In genomic region chr16:30587494-30588327, GRCm38 (mm10) we compare ENCODE assay signal across 8 mouse cellular contexts. TPM values are rescaled to one million over a fixed set of nuclear protein-coding genes. Genes with fewer than 3 reads are reported as not detected.
DNase-seq lines count a peak whose midpoint lies in the region; ATAC-seq and TF ChIP-seq lines count a peak whose summit lies in the region.

Lsg1 (minus strand) TSS chr16:30587592.

- H3K79me2 ChIP-seq in C2C12 (ENCODE audit: control insufficient read depth, insufficient read depth) (peaks cover 41% of the 10 kb centered on the region), myocyte (ENCODE audit: control insufficient read depth, insufficient read depth) (peaks cover 36% of the 10 kb centered on the region)
- H3K79me2 ChIP-seq in liver, adult 2 months (ENCODE audit: control insufficient read depth, insufficient read depth, low read length) = peaks cover 11% of the 10 kb centered on the region; the same call in 1 of the 2 replicates

- H3K9me3 ChIP-seq in erythroblast, embryonic 14.5 days (ENCODE audit: control insufficient read depth, low read length) = no peaks in the 10 kb centered on the region
- no peaks in the 10 kb centered on the region for H3K9me3 ChIP-seq in heart, embryonic 11.5 days (replicated peaks; ENCODE audit: control insufficient read depth, low read length)
- H3K9me3 ChIP-seq in kidney, embryonic 16.5 days (ENCODE audit: low read length) = no peaks in the 10 kb centered on the region

- H3ac ChIP-seq in C2C12 (ENCODE audit: control insufficient read depth, insufficient read length, low read depth) (peak within 1 kb of the TSS; percentile 97), myocyte (ENCODE audit: control insufficient read depth, insufficient read length) (peak within 1 kb of the TSS; percentile 65)

- H3K36me3 ChIP-seq in C2C12 (ENCODE audit: control insufficient read depth, insufficient read depth) (peaks cover 32% of the 10 kb centered on the region), myocyte (ENCODE audit: control insufficient read depth, insufficient read depth) (peaks cover 26% of the 10 kb centered on the region)
- peaks cover 31% of the 10 kb centered on the region for H3K36me3 ChIP-seq in erythroblast, embryonic 14.5 days (ENCODE audit: control insufficient read depth)
- H3K36me3 ChIP-seq in heart, embryonic 11.5 days (ENCODE audit: control insufficient read depth, insufficient read depth, low read length) = peaks cover 3% of the 10 kb centered on the region
- peaks cover 25% of the 10 kb centered on the region for H3K36me3 ChIP-seq in kidney, embryonic 16.5 days (ENCODE audit: insufficient read depth, low read length)
- H3K36me3 ChIP-seq in liver, adult 2 months (ENCODE audit: control insufficient read depth, insufficient read depth, low read length) = peaks cover 9% of the 10 kb centered on the region
- H3K36me3 ChIP-seq in splenic B cell, adult 2 months (ENCODE audit: control insufficient read depth, insufficient read depth, low read length, poor library complexity, severe bottlenecking) = peaks cover 8% of the 10 kb centered on the region

- 4% methylated on average over 35 of the region's 35 CpGs for WGBS in heart, embryonic 11.5 days (ENCODE audit: insufficient replicate concordance)
- 3% methylated on average over 35 of the region's 35 CpGs for WGBS in kidney, embryonic 16.5 days
- under 1% methylated on average over 35 of the region's 35 CpGs for WGBS in liver, adult 2 months

- H3K9ac ChIP-seq in heart, embryonic 11.5 days (ENCODE audit: low read depth, low read length) = peak within 1 kb of the TSS; percentile 87
- H3K9ac ChIP-seq in kidney, embryonic 16.5 days (replicated peaks; ENCODE audit: low read length) = peak within 1 kb of the TSS; percentile 78
- H3K9ac ChIP-seq in liver, adult 2 months (ENCODE audit: low read depth, low read length) = peak within 1 kb of the TSS; percentile 88

- H3K4me1 ChIP-seq in erythroblast, embryonic 14.5 days (ENCODE audit: control insufficient read depth) = peaks cover 19% of the 10 kb centered on the region
- peaks cover 4% of the 10 kb centered on the region; the same call in 1 of the 2 replicates for H3K4me1 ChIP-seq in heart, embryonic 11.5 days (ENCODE audit: control insufficient read depth, insufficient read depth, low read length)
- peaks cover 12% of the 10 kb centered on the region for H3K4me1 ChIP-seq in kidney, embryonic 16.5 days (ENCODE audit: insufficient read depth, low read length)
- H3K4me1 ChIP-seq in liver, adult 2 months (ENCODE audit: control insufficient read depth, insufficient read depth, low read length) = peaks cover 2% of the 10 kb centered on the region; the same call in 1 of the 2 replicates

- H3K27me3 ChIP-seq in C2C12 (ENCODE audit: control insufficient read depth, insufficient read depth, insufficient read length) = no peaks in the 10 kb centered on the region
- peaks cover 15% of the 10 kb centered on the region for H3K27me3 ChIP-seq in erythroblast, embryonic 14.5 days (ENCODE audit: control insufficient read depth)
- no peaks in the 10 kb centered on the region for H3K27me3 ChIP-seq in heart, embryonic 11.5 days (ENCODE audit: control insufficient read depth, insufficient read depth, low read length)
- H3K27me3 ChIP-seq in kidney, embryonic 16.5 days (ENCODE audit: insufficient read depth, low read length) = no peaks in the 10 kb centered on the region
- no peaks in the 10 kb centered on the region for H3K27me3 ChIP-seq in liver, adult 2 months (ENCODE audit: control insufficient read depth, insufficient read depth, low read length)
- H3K27me3 ChIP-seq in myocyte (ENCODE audit: control insufficient read depth, insufficient read depth, insufficient read length) = no peaks in the 10 kb centered on the region
- H3K27me3 ChIP-seq in splenic B cell, adult 2 months (ENCODE audit: control insufficient read depth, insufficient read depth, low read length, poor library complexity, severe bottlenecking) = no peaks in the 10 kb centered on the region

- H3K27ac ChIP-seq in heart, embryonic 11.5 days (ENCODE audit: low read depth, low read length) = peak within 1 kb of the TSS; percentile 25
- peak within 1 kb of the TSS; percentile 60 for H3K27ac ChIP-seq in kidney, embryonic 16.5 days (ENCODE audit: low read length)
- H3K27ac ChIP-seq in liver, adult 2 months (replicated peaks; ENCODE audit: insufficient read depth, low read depth, low read length) = peak within 1 kb of the TSS; percentile 67

- H3K79me3 ChIP-seq in C2C12 (ENCODE audit: low read depth) = peaks cover 34% of the 10 kb centered on the region

- TF ChIP-seq POLR2A in brain, embryonic 14.5 days (IDR thresholded peaks at IDR 0.05; ENCODE audit: borderline replicate concordance, extremely low read depth, insufficient read depth, insufficient read length, poor library complexity, severe bottlenecking) = peak; percentile 45; the same call in 1 of the 2 replicates
- peak; percentile 51; the same call in 1 of the 2 replicates for TF ChIP-seq POLR2A in liver, adult 2 months (IDR thresholded peaks at IDR 0.05; ENCODE audit: extremely low read depth, insufficient read depth, low read length)
- TF ChIP-seq POLR2A in myocyte (IDR thresholded peaks at IDR 0.05; ENCODE audit: insufficient read length, low read depth) = peak; percentile 80

- ATAC-seq in heart, embryonic 11.5 days (replicated peaks; ENCODE audit: insufficient number of reproducible peaks, low FRiP score, low TSS enrichment) = peak; percentile 88
- ATAC-seq in kidney, embryonic 16.5 days (ENCODE audit: low FRiP score, low TSS enrichment) = peak; percentile 91

- peak; percentile 98 for DNase-seq in brain, embryonic 14.5 days (ENCODE audit: low read depth)
- peak; percentile 96 for DNase-seq in liver, adult 2 months (ENCODE audit: extremely low read depth, low read depth, low spot score)
- DNase-seq in splenic B cell, adult 2 months (ENCODE audit: low read depth, low spot score) = peak; percentile 95

- peak within 1 kb of the TSS; percentile 97 for H3K4me2 ChIP-seq in heart, embryonic 11.5 days
- H3K4me2 ChIP-seq in kidney, embryonic 16.5 days (replicated peaks; ENCODE audit: low read depth, low read length) = peak within 1 kb of the TSS; percentile 97
- H3K4me2 ChIP-seq in myocyte (ENCODE audit: low read depth) = peak within 1 kb of the TSS; percentile 99

- no peak for TF ChIP-seq CTCF in C2C12 (IDR thresholded peaks at IDR 0.05; ENCODE audit: control insufficient read depth, insufficient read depth, insufficient read length)
- TF ChIP-seq CTCF in brain, embryonic 14.5 days (IDR thresholded peaks at IDR 0.05; ENCODE audit: borderline replicate concordance, extremely low read depth, insufficient read depth, insufficient read length) = peak; percentile 24; the same call in 1 of the 2 replicates
- TF ChIP-seq CTCF in liver, adult 2 months (IDR thresholded peaks at IDR 0.05; ENCODE audit: low read depth, low read length) = 0 out of 2 replicates have a peak, but pooled peaks have one; percentile 15

- H3K4me3 ChIP-seq in C2C12 (ENCODE audit: insufficient read depth, poor library complexity, severe bottlenecking) (peak within 1 kb of the TSS; percentile 78), myocyte (peak within 1 kb of the TSS; percentile 80)
- peak within 1 kb of the TSS; percentile 78 for H3K4me3 ChIP-seq in erythroblast, embryonic 14.5 days (replicated peaks)
- H3K4me3 ChIP-seq in heart, embryonic 11.5 days (ENCODE audit: low read depth, low read length) = peak within 1 kb of the TSS; percentile 91
- H3K4me3 ChIP-seq in kidney, embryonic 16.5 days (ENCODE audit: low read length) = peak within 1 kb of the TSS; percentile 85
- H3K4me3 ChIP-seq in liver, adult 2 months (ENCODE audit: insufficient read depth, low read depth, low read length) = peak within 1 kb of the TSS; percentile 94

TF ChIP-seq in C2C12, 6 proteins besides CTCF, POLR2A, EP300 and RAD21:
- no peak for TF ChIP-seq MYOG (IDR thresholded peaks at IDR 0.05; ENCODE audit: control insufficient read depth, extremely low read depth, insufficient read length)
- peak; percentile 27 for TF ChIP-seq CEBPB (IDR thresholded peaks at IDR 0.05; ENCODE audit: low read depth)
- TF ChIP-seq USF1 (IDR thresholded peaks at IDR 0.05; ENCODE audit: low read depth) = no peak
- peak; percentile 24 for TF ChIP-seq MAX (IDR thresholded peaks at IDR 0.05)

TF ChIP-seq in myocyte, 11 proteins besides CTCF, POLR2A, EP300 and RAD21:
- TF ChIP-seq MYOG (IDR thresholded peaks at IDR 0.05; ENCODE audit: control insufficient read depth in 1 of 3, insufficient read depth in 1 of 3, insufficient read length in 2 of 3, low read depth in 2 of 3) (no peak), E2F4 (IDR thresholded peaks at IDR 0.05; ENCODE audit: insufficient read depth) (no peak), TCF12 (IDR thresholded peaks at IDR 0.05; ENCODE audit: insufficient read depth, poor library complexity, severe bottlenecking) (no peak), CEBPB (IDR thresholded peaks at IDR 0.05; ENCODE audit: insufficient read depth, poor library complexity, severe bottlenecking) (no peak), USF1 (IDR thresholded peaks at IDR 0.05; ENCODE audit: low read depth) (peak; percentile 7), MYOD1 (IDR thresholded peaks at IDR 0.05; ENCODE audit: control insufficient read depth in 1 of 3, insufficient read length in 2 of 3, low read depth in 2 of 3) (no peak), TCF3 (IDR thresholded peaks at IDR 0.05; ENCODE audit: insufficient read length, low read depth) (no peak), SRF (IDR thresholded peaks at IDR 0.05; ENCODE audit: control insufficient read depth, insufficient read length, low read depth) (no peak), REST (IDR thresholded peaks at IDR 0.05; ENCODE audit: insufficient read depth, insufficient read length) (no peak), POLR2AphosphoS2 (IDR thresholded peaks at IDR 0.05; ENCODE audit: insufficient read length, low read depth) (peak; percentile 79)

RNA-seq across cellular contexts. Expression of gene Lsg1, which starts in this region (rescaled TPM):
- polyA plus RNA-seq in C2C12 (2012; fragmentation: generic; extraction: Trizol) (28.8 TPM), myocyte (2012; fragmentation: generic; extraction: Trizol) (26.2 TPM)
- 28.6 and 29.1 TPM in 2 replicates for polyA plus RNA-seq in brain, embryonic 14.5 days (2012; rRNA removed)
- 0.39 and 0.61 TPM in 2 replicates for polyA plus RNA-seq in erythroblast, embryonic 14.5 days (2012)
- 47.8 and 51.3 TPM in 2 replicates for polyA plus RNA-seq in heart, embryonic 11.5 days (2014; fragmentation: Nextera tagmentation; extraction: Ambion mirVana)
- polyA plus RNA-seq in kidney, embryonic 16.5 days (2015; fragmentation: Nextera tagmentation; extraction: Ambion mirVana) = 62.2 and 69.0 TPM in 2 replicates
- total RNA-seq in liver, adult 2 months (2014; rRNA removed) = 8.3 and 10.0 TPM in 2 replicates
- polyA plus RNA-seq in liver, adult 2 months (2012; rRNA removed) = 6.9 and 9.5 TPM in 2 replicates

Comparison
In these comparisons a context has a peak if more than half of its experiments do, and no peak if none do; other contexts are left out.
1. Peak in every context shown above with its lines: DNase-seq, ATAC-seq, H3K4me3 ChIP-seq and H3K27ac ChIP-seq.